Mouse (Mus musculus) brown adipose tissue, adult 24 weeks (tissue): Measurements from ENCODE around the gene Lsm4. TPM values are rescaled to one million over a fixed set of nuclear protein-coding genes. Genes with fewer than 3 reads are reported as not detected.

Experiments used
- H3K27ac ChIP-seq: fragments of 200-500 bp; replicated peaks from 2 replicates; pipeline ENCODE4 v1.5.1; 2012; ENCODE audit warnings: low read depth, mild to moderate bottlenecking, low read length
- H3K4me1 ChIP-seq: fragments of 200-500 bp; 2 replicates; pipeline ENCODE4 v1.6.1; 2012; ENCODE audit warnings: low read length, mixed read lengths; ENCODE audit not compliant: control insufficient read depth, insufficient read depth, insufficient read length
- H3K4me3 ChIP-seq: fragments of 200-500 bp; 2 replicates; pipeline ENCODE4 v1.5.1; 2012; ENCODE audit warnings: low read depth, mild to moderate bottlenecking, low read length, moderate library complexity; ENCODE audit not compliant: insufficient read depth
- polyA plus RNA-seq: library from polyadenylated mRNA; stranded (reverse); fragments of >200 nt; gene quantifications from 2 replicates; pipeline ENCODE4 v1.2.4, GENCODE M21; 2012; ENCODE audit not compliant: missing spikeins, insufficient read depth, insufficient read length

Gene Lsm4
- polyA plus RNA-seq, 1 experiment, result 121 TPM

GRCm38 (mm10) chr8:70697366-70698250, 24.6 kb downstream of the Lsm4 start:
- Histone ChIP-seq H3K4me3 (peak overlapping the region; percentile 79), H3K4me1 (peaks cover 21% of the 10 kb centered on the region)

GRCm38 (mm10) chr8:70698310-70699109, 25.5 kb downstream of the Lsm4 start, which contains the start of gene Jund:
Gene Jund, plus strand, starts transcription at chr8:70698949.
- Histone ChIP-seq H3K27ac (peak within 1 kb of the TSS; percentile 99), H3K4me3 (peak within 1 kb of the TSS; percentile 100), H3K4me1 (peaks cover 21% of the 10 kb centered on the region)

More at GRCm38 (mm10) chr8:70697366-70698250, 24.6 kb downstream of the Lsm4 start:
- H3K27ac ChIP-seq, result peak overlapping the region; percentile 99

- peaks cover 21% of the 10 kb centered on the region for H3K4me1 ChIP-seq
- H3K4me3 ChIP-seq, result peak overlapping the region; percentile 100
- peak overlapping the region; percentile 99 for H3K27ac ChIP-seq
Observed at GRCm38 (mm10) chr8:70699116-70699833, 26.2 kb downstream of the Lsm4 start.

- H3K4me1 ChIP-seq, result peaks cover 21% of the 10 kb centered on the region
- H3K27ac ChIP-seq, result peak overlapping the region; percentile 99
- H3K4me3 ChIP-seq, result peak overlapping the region; percentile 100
Observed at GRCm38 (mm10) chr8:70699834-70700554, 26.9 kb downstream of the Lsm4 start.

- Histone ChIP-seq H3K4me3 (peak overlapping the region; percentile 100), H3K4me1 (peaks cover 19% of the 10 kb centered on the region), H3K27ac (peak overlapping the region; percentile 99; the same call in 1 of the 2 replicates)
Observed at GRCm38 (mm10) chr8:70700555-70700922, 27.5 kb downstream of the Lsm4 start.

GRCm38 (mm10) chr8:70701048-70701981, 28.3 kb downstream of the Lsm4 start:
- Histone ChIP-seq H3K4me1 (peaks cover 13% of the 10 kb centered on the region), H3K27ac (0 out of 2 replicates have a peak overlapping the region, but pooled peaks have one; percentile 4), H3K4me3 (peak overlapping the region; percentile 100)

- no peak overlapping the region for H3K4me3 ChIP-seq
Observed at GRCm38 (mm10) chr8:70701982-70702841, 29.2 kb downstream of the Lsm4 start.

GRCm38 (mm10) chr8:70702842-70703182, 29.8 kb downstream of the Lsm4 start:
- no peak overlapping the region for H3K27ac ChIP-seq
- no peak overlapping the region for H3K4me3 ChIP-seq
- peaks cover 3% of the 10 kb centered on the region; the same call in 1 of the 2 replicates for H3K4me1 ChIP-seq

More at GRCm38 (mm10) chr8:70701982-70702841, 29.2 kb downstream of the Lsm4 start:
- Histone ChIP-seq H3K27ac (no peak overlapping the region), H3K4me1 (peaks cover 9% of the 10 kb centered on the region; the same call in 1 of the 2 replicates)

- no peak within 1 kb of the TSS for H3K27ac ChIP-seq
- no peaks in the 10 kb centered on the region for H3K4me1 ChIP-seq
- no peak within 1 kb of the TSS for H3K4me3 ChIP-seq
Observed at GRCm38 (mm10) chr8:70703287-70703686, 30.2 kb downstream of the Lsm4 start, which contains the start of gene Iqcn. Gene Iqcn, plus strand, starts transcription at chr8:70703457.

- no peaks in the 10 kb centered on the region for H3K4me1 ChIP-seq
- H3K27ac ChIP-seq, result no peak overlapping the region
- H3K4me3 ChIP-seq, result no peak overlapping the region
Observed at GRCm38 (mm10) chr8:70708281-70708680, 35.2 kb downstream of the Lsm4 start.

GRCm38 (mm10) chr8:70709794-70710193, 36.7 kb downstream of the Lsm4 start:
- no peak overlapping the region for H3K27ac ChIP-seq
- H3K4me3 ChIP-seq, result no peak overlapping the region
- H3K4me1 ChIP-seq, result no peaks in the 10 kb centered on the region

- no peaks in the 10 kb centered on the region for H3K4me1 ChIP-seq
- no peak overlapping the region for H3K4me3 ChIP-seq
- no peak overlapping the region for H3K27ac ChIP-seq
Observed at GRCm38 (mm10) chr8:70710296-70710695, 37.2 kb downstream of the Lsm4 start.

GRCm38 (mm10) chr8:70711041-70711440, 38.0 kb downstream of the Lsm4 start:
- Histone ChIP-seq H3K4me1 (no peaks in the 10 kb centered on the region), H3K27ac (no peak overlapping the region), H3K4me3 (no peak overlapping the region)
